Mouse (Mus musculus) ovary, postnatal 10 days (tissue): ENCODE measurements at regions not wholly inside any gene's neighbourhood (a gene's known extent, or its start where the extent isn't known, plus 50 kb on each side); places are given as distances from the start of the nearest gene placed in this dataset.
"Not testable (repeated sequence)": the region's sequence is repeated elsewhere in the genome, so short reads cannot be mapped to it uniquely, and the experiment has no call there.

Source experiments
- DNase-seq: peaks from one replicate; pipeline ENCODE4 v3.0.0; 2022; ENCODE audit warnings: low spot score

GRCm38 (mm10) chr6:89052758-89053460 is 150.9 kb downstream of the Tpra1 start:
- DNase-seq: no peak

- DNase-seq: no peak
Observed at GRCm38 (mm10) chr6:89054060-89054459, 152.0 kb downstream of the Tpra1 start.

- no peak for DNase-seq
Observed at GRCm38 (mm10) chr6:89059431-89059975, 157.5 kb downstream of the Tpra1 start.

- DNase-seq: no peak
Observed at GRCm38 (mm10) chr6:89064977-89065580, 163.0 kb downstream of the Tpra1 start.

GRCm38 (mm10) chr6:89066588-89066987 is 164.5 kb downstream of the Tpra1 start:
- DNase-seq: no peak

GRCm38 (mm10) chr6:89068286-89068685 is 166.2 kb downstream of the Tpra1 start:
- no peak for DNase-seq

GRCm38 (mm10) chr6:89069108-89069507 is 167.1 kb downstream of the Tpra1 start:
- DNase-seq: no peak

GRCm38 (mm10) chr6:89070011-89070410 is 168.0 kb downstream of the Tpra1 start:
- DNase-seq: peak; percentile 29

- DNase-seq: no peak
Observed at GRCm38 (mm10) chr6:89071766-89072165, 169.7 kb downstream of the Tpra1 start.

- no peak for DNase-seq
Observed at GRCm38 (mm10) chr6:89072569-89072968, 170.5 kb downstream of the Tpra1 start.

- no peak for DNase-seq
Observed at GRCm38 (mm10) chr6:89081624-89082300, 179.7 kb downstream of the Tpra1 start.

GRCm38 (mm10) chr6:89084437-89084836 is 182.4 kb downstream of the Tpra1 start:
- no peak for DNase-seq

GRCm38 (mm10) chr6:89085151-89085550 is 183.1 kb downstream of the Tpra1 start:
- no peak for DNase-seq

- no peak for DNase-seq
Observed at GRCm38 (mm10) chr6:89087620-89088019, 185.6 kb downstream of the Tpra1 start.

- DNase-seq: no peak
Observed at GRCm38 (mm10) chr6:89090096-89090495, 188.0 kb downstream of the Tpra1 start.

- no peak for DNase-seq
Observed at GRCm38 (mm10) chr6:89095911-89096310, 193.9 kb downstream of the Tpra1 start.

- no peak for DNase-seq
Observed at GRCm38 (mm10) chr6:89097531-89097930, 195.5 kb downstream of the Tpra1 start.

GRCm38 (mm10) chr6:89119241-89119640 is 217.2 kb downstream of the Tpra1 start:
- DNase-seq: no peak

- DNase-seq: no peak
Observed at GRCm38 (mm10) chr6:89121023-89121745, 219.1 kb downstream of the Tpra1 start.

- no peak for DNase-seq
Observed at GRCm38 (mm10) chr6:89121746-89122070, 219.7 kb downstream of the Tpra1 start.

GRCm38 (mm10) chr6:89125916-89126315 is 223.9 kb downstream of the Tpra1 start:
- no peak for DNase-seq

GRCm38 (mm10) chr6:89128141-89128540 is 226.1 kb downstream of the Tpra1 start:
- DNase-seq: not testable (repeated sequence)
